Mouse (Mus musculus): ENCODE data around the gene Mgst3.
"Not testable (repeated sequence)": the region's sequence is repeated elsewhere in the genome, so short reads cannot be mapped to it uniquely, and the experiment has no call there.

Mgst3 gene

GRCm38 (mm10) chr1:167358731-167359130 lies 34.9 kb downstream of the Mgst3 start:
- peak; percentile 53 to 83 for DNase-seq

- DNase-seq = no peak
Observed at GRCm38 (mm10) chr1:167357387-167357786, 36.3 kb downstream of the Mgst3 start.

GRCm38 (mm10) chr1:167352403-167352802 lies 41.2 kb downstream of the Mgst3 start:
- peak in 1 of 2 experiments; percentile 45 for DNase-seq

GRCm38 (mm10) chr1:167350597-167351415 lies 42.8 kb downstream of the Mgst3 start:
- no peak for DNase-seq

GRCm38 (mm10) chr1:167349815-167350596 lies 43.6 kb downstream of the Mgst3 start, which contains the start of gene Aldh9a1:
Aldh9a1 (plus strand) TSS chr1:167349991.
- DNase-seq = peak; percentile 94 to 97

- not testable (repeated sequence) for DNase-seq
Observed at GRCm38 (mm10) chr1:167349206-167349605, 44.4 kb downstream of the Mgst3 start.

GRCm38 (mm10) chr1:167345994-167346520 lies 47.6 kb downstream of the Mgst3 start:
- not testable (repeated sequence) for DNase-seq

- no peak for DNase-seq
Observed at GRCm38 (mm10) chr1:167342831-167343230, 50.8 kb downstream of the Mgst3 start.

GRCm38 (mm10) chr1:167340910-167341528 lies 52.6 kb downstream of the Mgst3 start:
- DNase-seq = no peak

GRCm38 (mm10) chr1:167340111-167340787 lies 53.4 kb downstream of the Mgst3 start:
- no peak for DNase-seq

GRCm38 (mm10) chr1:167339177-167339781 lies 54.4 kb downstream of the Mgst3 start:
- no peak for DNase-seq

- peak; percentile 79 to 89 for DNase-seq
Observed at GRCm38 (mm10) chr1:167337463-167338095, 56.1 kb downstream of the Mgst3 start.

GRCm38 (mm10) chr1:167336398-167336797 lies 57.2 kb downstream of the Mgst3 start:
- DNase-seq = no peak

GRCm38 (mm10) chr1:167331106-167331505 lies 62.5 kb downstream of the Mgst3 start:
- DNase-seq = no peak

- no peak for DNase-seq
Observed at GRCm38 (mm10) chr1:167328776-167329175, 64.9 kb downstream of the Mgst3 start.
